Mouse (Mus musculus): ENCODE data around the gene Cdh1.

GRCm38 (mm10) chr8:106638768-106639295 is 35.7 kb downstream of the Cdh1 start:
- TF ChIP-seq CTCF (IDR thresholded peaks at IDR 0.05) (no peak), EP300 (IDR thresholded peaks at IDR 0.05; ENCODE audit: insufficient read depth, low read depth, low read length) (no peak)
